Mouse (Mus musculus) forebrain, embryonic 10.5 days (tissue): ENCODE data around the gene Slc43a1. TPM values are rescaled to one million over a fixed set of nuclear protein-coding genes. Genes with fewer than 3 reads are reported as not detected.
A peak's percentile ranks its signal among the peaks of the same experiment; 100 is the strongest.

Source experiments
- DNase-seq: peaks from one replicate; pipeline ENCODE4 v3.0.0-alpha.2; 2017; ENCODE audit warnings: low spot score; ENCODE audit errors: extremely low spot score
- H3K27ac ChIP-seq: fragments of 300-500 bp; sonication (generic); 2 replicates; pipeline ENCODE4 v1.5.1; 2016; ENCODE audit warnings: mild to moderate bottlenecking
- H3K27me3 ChIP-seq: fragments of 300-500 bp; sonication (generic); 2 replicates; pipeline ENCODE4 v1.6.1; 2016; ENCODE audit warnings: mild to moderate bottlenecking; ENCODE audit not compliant: poor library complexity, severe bottlenecking
- H3K36me3 ChIP-seq: fragments of 300-500 bp; sonication (generic); replicated peaks from 2 replicates; pipeline ENCODE4 v1.6.1; 2016; ENCODE audit warnings: mild to moderate bottlenecking, moderate library complexity
- H3K4me1 ChIP-seq: fragments of 300-500 bp; sonication (generic); 2 replicates; pipeline ENCODE4 v1.6.1; 2016
- H3K4me3 ChIP-seq: fragments of 300-500 bp; sonication (generic); 2 replicates; pipeline ENCODE4 v1.5.1; 2016; ENCODE audit warnings: mild to moderate bottlenecking, moderate library complexity
- H3K9me3 ChIP-seq: fragments of 300-500 bp; sonication (generic); 2 replicates; pipeline ENCODE4 v1.6.1; 2016; ENCODE audit warnings: mild to moderate bottlenecking, moderate library complexity
- WGBS: fragments of 180-500 bp; shearing (Covaris S2); methylation state at CpG from one replicate; pipeline ENCODE4 v1.1.7; 2016; 5-methylcytosine and 5-hydroxymethylcytosine counted together
- polyA plus RNA-seq: library from polyadenylated mRNA; unstranded; fragments of >200 nt; fragmentation: Nextera tagmentation; extraction: Ambion mirVana; gene quantifications from 2 replicates; pipeline ENCODE4 v1.2.1, GENCODE M21; 2016

Gene Slc43a1
- polyA plus RNA-seq, 1 experiment from 2014 or later, result 28.5 TPM

- no peaks in the 10 kb centered on the region for H3K4me1 ChIP-seq
- no peak overlapping the region for H3K4me3 ChIP-seq
- DNase-seq, result no peak
- no peaks in the 10 kb centered on the region for H3K9me3 ChIP-seq
- no peaks in the 10 kb centered on the region for H3K27me3 ChIP-seq
- H3K36me3 ChIP-seq, result peaks cover 99% of the 10 kb centered on the region
- WGBS, result 93% methylated on average over 1 of the region's 1 CpGs
- H3K27ac ChIP-seq, result no peak overlapping the region
Measured at GRCm38 (mm10) chr2:84858551-84858950, 19.9 kb downstream of the Slc43a1 start.

- Histone ChIP-seq H3K4me1 (no peaks in the 10 kb centered on the region; the same call in 1 of the 2 replicates), H3K36me3 (peaks cover 86% of the 10 kb centered on the region), H3K9me3 (no peaks in the 10 kb centered on the region), H3K27me3 (peaks cover 8% of the 10 kb centered on the region), H3K4me3 (no peak overlapping the region), H3K27ac (no peak overlapping the region)
- 91% methylated on average over 7 of the region's 7 CpGs for WGBS
- no peak for DNase-seq
Measured at GRCm38 (mm10) chr2:84859991-84860780, 21.5 kb downstream of the Slc43a1 start.

DNA sequence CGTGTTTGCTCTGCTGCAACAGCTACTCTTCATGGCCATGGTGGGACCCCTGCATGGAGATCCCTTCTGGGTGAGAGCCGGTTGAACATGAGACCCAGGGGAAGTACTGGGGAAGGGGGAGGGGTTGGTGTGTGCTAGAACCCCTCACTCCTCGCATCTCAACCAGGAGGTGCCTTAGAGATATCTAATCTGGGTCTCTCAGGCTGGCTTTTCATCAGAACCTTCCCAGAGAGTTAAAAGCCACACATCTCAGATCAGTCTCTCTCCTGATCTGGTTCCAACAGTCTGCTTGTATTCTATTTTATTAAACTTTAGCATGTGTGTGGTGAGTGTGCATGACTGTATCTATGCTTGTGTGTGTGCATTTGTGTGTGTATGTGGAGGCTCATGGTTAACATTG, 22.8 kb downstream of the Slc43a1 start:
- peaks cover 73% of the 10 kb centered on the region for H3K36me3 ChIP-seq
- no peak for DNase-seq

DNA sequence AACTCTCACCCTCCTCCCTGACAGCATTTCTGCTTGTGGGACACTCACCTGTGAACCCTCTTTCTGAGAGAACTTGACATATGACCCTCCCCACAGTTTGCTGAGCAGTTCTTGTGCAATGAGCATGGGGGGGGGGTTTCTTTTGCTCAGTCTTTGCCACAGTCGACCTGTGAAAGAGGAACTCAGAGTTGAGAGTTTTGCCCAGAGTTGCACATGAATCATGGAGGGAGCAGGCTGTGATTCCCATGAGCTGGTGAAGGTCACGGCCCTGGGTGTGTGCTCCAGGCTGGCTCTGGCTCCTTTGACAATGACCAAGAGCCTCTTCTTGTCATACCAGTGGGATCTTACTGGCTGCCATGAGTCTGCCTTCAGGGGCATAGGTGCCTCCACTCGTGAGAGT, 23.6 kb downstream of the Slc43a1 start:
- Histone ChIP-seq H3K4me1 (peaks cover 19% of the 10 kb centered on the region), H3K9me3 (no peaks in the 10 kb centered on the region), H3K4me3 (no peak overlapping the region), H3K27me3 (peaks cover 28% of the 10 kb centered on the region), H3K36me3 (peaks cover 65% of the 10 kb centered on the region), H3K27ac (no peak overlapping the region)
- no peak for DNase-seq
- WGBS, result 71% methylated on average over 3 of the region's 3 CpGs

More for the DNA sequence above, 22.8 kb downstream of the Slc43a1 start:
- H3K9me3 ChIP-seq, result no peaks in the 10 kb centered on the region
- peaks cover 11% of the 10 kb centered on the region for H3K4me1 ChIP-seq
- WGBS, result 84% methylated on average over 3 of the region's 3 CpGs
- H3K27ac ChIP-seq, result no peak overlapping the region
- H3K4me3 ChIP-seq, result no peak overlapping the region
- peaks cover 20% of the 10 kb centered on the region for H3K27me3 ChIP-seq

GRCm38 (mm10) chr2:84865616-84866571, 27.2 kb downstream of the Slc43a1 start:
- 1% methylated on average over 47 of the region's 47 CpGs for WGBS
- Histone ChIP-seq H3K27ac (peak overlapping the region; percentile 21), H3K4me3 (peak overlapping the region; percentile 48), H3K27me3 (peaks cover 65% of the 10 kb centered on the region), H3K4me1 (peaks cover 27% of the 10 kb centered on the region), H3K9me3 (no peaks in the 10 kb centered on the region), H3K36me3 (peaks cover 30% of the 10 kb centered on the region)
- DNase-seq, result peak; percentile 71

DNA sequence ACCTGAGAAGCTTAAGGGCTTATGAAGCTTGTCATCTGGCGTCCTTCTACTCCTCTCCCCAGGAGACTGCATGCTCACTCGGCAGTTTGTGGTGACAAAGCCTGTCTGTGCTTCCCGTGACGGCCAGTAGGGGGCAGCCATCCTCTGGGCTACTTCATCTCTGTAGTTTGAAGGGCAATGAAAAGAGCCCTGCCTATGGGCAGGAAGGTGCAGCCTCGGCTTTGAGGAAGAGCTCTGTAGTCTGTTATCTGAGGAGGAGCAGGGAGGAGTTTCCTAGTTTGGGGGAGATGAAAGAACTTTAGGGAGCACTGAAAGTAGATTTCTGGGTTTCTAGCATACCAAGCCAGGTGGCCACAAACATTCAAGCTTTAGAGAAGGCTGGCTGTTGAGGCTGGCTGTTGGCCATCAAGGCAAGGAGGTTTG, 29.9 kb downstream of the Slc43a1 start:
- Histone ChIP-seq H3K36me3 (peaks cover 4% of the 10 kb centered on the region), H3K4me1 (peaks cover 40% of the 10 kb centered on the region), H3K4me3 (no peak overlapping the region), H3K9me3 (no peaks in the 10 kb centered on the region), H3K27ac (no peak overlapping the region), H3K27me3 (peaks cover 91% of the 10 kb centered on the region)
- 7% methylated on average over 5 of the region's 5 CpGs for WGBS
- peak; percentile 79 for DNase-seq

- Histone ChIP-seq H3K27ac (no peak overlapping the region), H3K4me3 (no peak overlapping the region), H3K36me3 (no peaks in the 10 kb centered on the region), H3K4me1 (peaks cover 40% of the 10 kb centered on the region), H3K9me3 (no peaks in the 10 kb centered on the region), H3K27me3 (peaks cover 96% of the 10 kb centered on the region)
- WGBS, result 69% methylated on average over 2 of the region's 2 CpGs
- no peak for DNase-seq
Measured at GRCm38 (mm10) chr2:84868977-84869376, 30.3 kb downstream of the Slc43a1 start.

- H3K4me3 ChIP-seq, result no peak overlapping the region
- peaks cover 36% of the 10 kb centered on the region for H3K4me1 ChIP-seq
- no peak overlapping the region for H3K27ac ChIP-seq
- H3K9me3 ChIP-seq, result no peaks in the 10 kb centered on the region
- no peak for DNase-seq
- H3K36me3 ChIP-seq, result no peaks in the 10 kb centered on the region
- WGBS, result 73% methylated on average over 4 of the region's 4 CpGs
- H3K27me3 ChIP-seq, result peaks cover 100% of the 10 kb centered on the region
Measured at GRCm38 (mm10) chr2:84870623-84871160, 32.0 kb downstream of the Slc43a1 start.

GRCm38 (mm10) chr2:84872105-84872716, 33.6 kb downstream of the Slc43a1 start:
- H3K4me3 ChIP-seq, result peak overlapping the region; percentile 54

GRCm38 (mm10) chr2:84875842-84876241, 37.2 kb downstream of the Slc43a1 start:
- no peak overlapping the region for H3K27ac ChIP-seq
- no peaks in the 10 kb centered on the region for H3K36me3 ChIP-seq
- peaks cover 13% of the 10 kb centered on the region for H3K4me1 ChIP-seq
- H3K4me3 ChIP-seq, result no peak overlapping the region
- DNase-seq, result no peak
- H3K9me3 ChIP-seq, result no peaks in the 10 kb centered on the region
- WGBS, result 62% methylated on average over 6 of the region's 6 CpGs
- peaks cover 73% of the 10 kb centered on the region for H3K27me3 ChIP-seq

More at GRCm38 (mm10) chr2:84872105-84872716, 33.6 kb downstream of the Slc43a1 start:
- WGBS, result 1% methylated on average over 78 of the region's 78 CpGs
- peak; percentile 37 for DNase-seq
- Histone ChIP-seq H3K27ac (peak overlapping the region; percentile 67; the same call in 1 of the 2 replicates), H3K9me3 (no peaks in the 10 kb centered on the region), H3K36me3 (no peaks in the 10 kb centered on the region), H3K27me3 (peaks cover 99% of the 10 kb centered on the region), H3K4me1 (peaks cover 21% of the 10 kb centered on the region)

- Histone ChIP-seq H3K9me3 (no peaks in the 10 kb centered on the region), H3K27me3 (peaks cover 73% of the 10 kb centered on the region), H3K36me3 (no peaks in the 10 kb centered on the region), H3K4me3 (no peak overlapping the region), H3K4me1 (peaks cover 24% of the 10 kb centered on the region), H3K27ac (no peak overlapping the region)
- 91% methylated on average over 8 of the region's 8 CpGs for WGBS
- DNase-seq, result no peak
Measured at GRCm38 (mm10) chr2:84880590-84880989, 41.9 kb downstream of the Slc43a1 start.

DNA sequence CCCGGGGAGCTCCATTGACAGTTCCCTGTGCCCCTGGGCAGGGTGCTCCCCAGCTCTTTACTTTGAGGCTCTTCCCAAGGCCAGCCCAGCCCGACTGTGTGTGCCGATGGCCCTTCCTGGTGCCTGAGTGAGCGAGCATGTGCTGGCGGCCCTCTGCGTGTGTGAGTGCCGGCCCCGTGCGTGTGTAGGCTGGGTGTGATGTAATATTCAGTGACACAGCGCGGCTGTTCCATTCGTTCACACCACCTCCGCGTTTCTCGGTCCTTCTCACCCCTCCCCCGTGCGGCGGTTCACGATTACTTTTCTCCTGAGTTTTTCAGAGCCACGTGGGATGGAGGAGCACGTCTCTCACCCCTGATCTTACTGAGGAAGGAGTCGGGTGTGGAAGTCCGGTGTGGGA, 44.0 kb downstream of the Slc43a1 start:
- Histone ChIP-seq H3K4me1 (peaks cover 45% of the 10 kb centered on the region), H3K27me3 (peaks cover 78% of the 10 kb centered on the region), H3K4me3 (peak overlapping the region; percentile 18), H3K36me3 (no peaks in the 10 kb centered on the region), H3K9me3 (no peaks in the 10 kb centered on the region), H3K27ac (no peak overlapping the region)
- no peak for DNase-seq
- WGBS, result 13% methylated on average over 23 of the region's 23 CpGs
